8 mouse cellular contexts compared by ENCODE assay signal in genomic region chr10:80259861-80260641, GRCm38 (mm10). TPM values are rescaled to one million over a fixed set of nuclear protein-coding genes. Genes with fewer than 3 reads are reported as not detected.
DNase-seq lines count a peak whose midpoint lies in the region; ATAC-seq lines count a peak whose summit lies in the region.

No protein-coding gene starts in this region.

- WGBS in hindbrain, embryonic 12.5 days: 3% methylated on average over 19 of the region's 19 CpGs

- H3K36me3 ChIP-seq in hindbrain, embryonic 12.5 days: peaks cover 37% of the 10 kb centered on the region

- H3K9ac ChIP-seq in hindbrain, embryonic 12.5 days: peak overlapping the region; percentile 70

- no peaks in the 10 kb centered on the region for H3K27me3 ChIP-seq in hindbrain, embryonic 12.5 days

- ATAC-seq in hindbrain, embryonic 12.5 days (ENCODE audit: low FRiP score): no peak

- peak; percentile 79 for DNase-seq in MN1 (ENCODE audit: low spot score)
- peak; percentile 87 for DNase-seq in cerebellum, adult 11-12 months
- peak; percentile 18 for DNase-seq in forelimb bud, embryonic 11.5 days (ENCODE audit: low read depth, low spot score)
- DNase-seq in layer of hippocampus, postnatal 36 days: peak; percentile 56 to 74
- DNase-seq in lung, postnatal 36 days: peak; percentile 43
- DNase-seq in right cerebral cortex, postnatal 4 days: peak; percentile 70
- DNase-seq in thymus, adult 18-20 months: no peak

- H3K27ac ChIP-seq in hindbrain, embryonic 12.5 days: peak overlapping the region; percentile 90

- H3K9me3 ChIP-seq in hindbrain, embryonic 12.5 days (replicated peaks): no peaks in the 10 kb centered on the region

- H3K4me2 ChIP-seq in hindbrain, embryonic 12.5 days (replicated peaks): peak overlapping the region; percentile 83

- peaks cover 41% of the 10 kb centered on the region for H3K4me1 ChIP-seq in hindbrain, embryonic 12.5 days

- H3K4me3 ChIP-seq in hindbrain, embryonic 12.5 days: peak overlapping the region; percentile 43

RNA-seq across cellular contexts. Expression of gene Gamt, which starts 0.8 kb away (rescaled TPM):
- polyA plus RNA-seq in hindbrain, embryonic 12.5 days (2016; fragmentation: Nextera tagmentation; extraction: Ambion mirVana): 26.6 and 29.6 TPM in 2 replicates
- total RNA-seq in layer of hippocampus, postnatal 36 days (2021): 10 to 100 TPM; 37.7 to 39.1 TPM

RNA-seq across cellular contexts. Expression of gene Dazap1, which starts 1.2 kb away (rescaled TPM):
- 67.1 and 76.9 TPM in 2 replicates for polyA plus RNA-seq in hindbrain, embryonic 12.5 days (2016; fragmentation: Nextera tagmentation; extraction: Ambion mirVana)
- total RNA-seq in layer of hippocampus, postnatal 36 days (2021): 100 to 1,000 TPM in 1 of 2 experiments, 10 to 100 TPM in 1; 82.6 to 100 TPM

RNA-seq across cellular contexts. Expression of gene Ndufs7, which starts 11.1 kb away (rescaled TPM):
- 177 and 220 TPM in 2 replicates for polyA plus RNA-seq in hindbrain, embryonic 12.5 days (2016; fragmentation: Nextera tagmentation; extraction: Ambion mirVana)
- total RNA-seq in layer of hippocampus, postnatal 36 days (2021): 100 to 1,000 TPM; 199 to 204 TPM

RNA-seq across cellular contexts. Expression of gene Rps15, which starts 32.2 kb away (rescaled TPM):
- 530 and 668 TPM in 2 replicates for polyA plus RNA-seq in hindbrain, embryonic 12.5 days (2016; fragmentation: Nextera tagmentation; extraction: Ambion mirVana)
- total RNA-seq in layer of hippocampus, postnatal 36 days (2021): 100 to 1,000 TPM; 755 to 823 TPM

RNA-seq across cellular contexts. Expression of gene Mum1, which starts 33.8 kb away (rescaled TPM):
- polyA plus RNA-seq in hindbrain, embryonic 12.5 days (2016; fragmentation: Nextera tagmentation; extraction: Ambion mirVana): 50.0 and 58.8 TPM in 2 replicates
- total RNA-seq in layer of hippocampus, postnatal 36 days (2021): 10 to 100 TPM; 35.6 to 39.6 TPM

Comparison
In these comparisons a context has a peak if more than half of its experiments do, and no peak if none do; other contexts are left out.
1. DNase-seq: peak in MN1 (single experiment), cerebellum, adult 11-12 months (single experiment), forelimb bud, embryonic 11.5 days (single experiment), layer of hippocampus, postnatal 36 days (2 of 2), lung, postnatal 36 days (single experiment) and right cerebral cortex, postnatal 4 days (single experiment); none in thymus, adult 18-20 months (0 of 2).